Mouse (Mus musculus) v-Abl transformed pro-B cells (cell line): ENCODE results near the gene 9130409I23Rik.

Experiments used
- in situ Hi-C, 2 experiments: fragments of 400-800 bp; cut with MboI; formaldehyde crosslinking; loops; one replicate each; pipeline ENCODE4 v1.15.1; 2025; ENCODE audit not compliant: unreplicated experiment in 2 of 2

Gene 9130409I23Rik

DNA sequence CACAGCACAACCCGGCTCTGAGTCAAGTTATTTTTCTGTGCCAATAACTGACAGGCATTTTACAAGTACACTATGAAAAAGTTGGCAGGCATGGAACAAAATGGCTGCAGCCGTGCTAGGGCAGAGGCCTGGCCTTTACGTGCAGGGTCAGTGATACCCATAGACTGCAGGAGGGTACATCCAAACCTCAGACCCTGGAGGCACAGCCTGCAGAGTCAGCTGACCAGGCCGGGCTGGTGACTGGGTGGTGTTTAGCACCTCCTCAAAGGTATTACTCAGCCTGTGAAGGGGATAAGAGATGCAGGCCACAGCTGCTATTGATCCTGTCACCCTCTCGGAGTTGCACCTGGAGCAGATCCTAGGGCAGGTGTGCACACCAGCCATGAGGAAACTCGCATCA is at the start of gene 9130409I23Rik:
9130409I23Rik (plus strand) TSS at position 301 of the 400 bp plus-strand sequence.
- in situ Hi-C loops, result no loop called here

DNA sequence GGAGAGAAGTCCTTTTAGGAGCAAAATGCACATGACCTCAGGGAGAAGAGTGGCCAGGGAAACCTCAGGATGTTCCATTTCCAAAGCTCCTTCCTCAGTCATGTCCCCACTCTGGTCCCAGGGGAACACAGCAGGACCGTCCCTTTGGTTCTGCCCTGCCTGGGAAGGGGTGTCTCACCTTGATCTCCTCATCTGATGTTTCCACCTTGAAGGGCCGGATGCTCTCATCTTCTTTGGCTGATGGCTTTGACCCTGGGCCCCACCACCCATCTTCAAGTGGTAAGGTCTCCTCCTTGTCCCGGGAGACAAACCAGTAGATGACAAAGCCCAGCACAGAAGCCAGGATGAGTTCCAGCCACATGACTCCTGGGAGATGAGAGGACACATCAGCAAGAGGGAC is 49.4 kb upstream of the 9130409I23Rik start:
- in situ Hi-C loops, result loop anchor here in 1 of 2 experiments (5.0 kb wide), 1 partner anchor 546 kb away; no protein-coding TSS in a partner anchor

DNA sequence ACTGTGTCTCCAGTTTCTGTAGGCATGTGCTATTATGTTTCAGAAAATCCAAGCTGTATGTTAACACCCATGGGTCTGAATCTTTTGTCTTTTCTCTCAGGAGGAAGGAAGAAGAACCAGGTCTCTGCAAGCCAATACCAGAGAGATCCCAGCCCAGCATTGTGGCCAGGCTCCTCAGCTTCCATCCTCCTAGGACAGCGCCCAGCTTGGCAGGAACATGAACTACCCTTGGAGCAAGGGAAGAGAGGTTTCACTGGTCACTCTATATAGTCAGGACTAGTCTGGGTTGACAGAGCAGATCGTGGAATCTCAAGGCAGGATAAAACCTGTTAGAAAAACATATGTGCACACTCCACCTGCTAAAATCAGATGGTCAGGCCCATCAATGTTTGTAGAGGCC is 47.2 kb upstream of the 9130409I23Rik start:
- in situ Hi-C loops, result loop anchor here in 1 of 2 experiments (5.0 kb wide), 1 partner anchor 544 kb away; no protein-coding TSS in a partner anchor

DNA sequence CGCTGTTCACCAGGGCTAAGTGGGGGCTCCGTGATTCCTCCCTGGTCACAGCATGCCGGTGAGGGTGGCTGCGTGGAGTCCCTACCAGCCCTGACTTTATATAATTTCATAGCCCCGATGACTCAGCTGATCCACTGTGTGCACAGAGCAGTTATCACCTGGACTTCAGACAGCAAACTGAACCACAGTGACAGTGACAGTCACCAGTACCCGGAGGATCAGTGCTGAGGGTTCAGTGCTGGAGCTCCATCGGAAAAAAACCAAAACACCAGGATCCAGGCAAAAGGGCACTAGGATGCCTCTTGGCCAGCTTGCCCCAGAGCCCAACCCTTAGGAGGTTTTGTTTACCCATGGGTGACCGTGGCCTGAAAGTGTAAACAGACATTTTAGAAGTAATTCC is 45.7 kb upstream of the 9130409I23Rik start:
- in situ Hi-C loops, result no loop called here

DNA sequence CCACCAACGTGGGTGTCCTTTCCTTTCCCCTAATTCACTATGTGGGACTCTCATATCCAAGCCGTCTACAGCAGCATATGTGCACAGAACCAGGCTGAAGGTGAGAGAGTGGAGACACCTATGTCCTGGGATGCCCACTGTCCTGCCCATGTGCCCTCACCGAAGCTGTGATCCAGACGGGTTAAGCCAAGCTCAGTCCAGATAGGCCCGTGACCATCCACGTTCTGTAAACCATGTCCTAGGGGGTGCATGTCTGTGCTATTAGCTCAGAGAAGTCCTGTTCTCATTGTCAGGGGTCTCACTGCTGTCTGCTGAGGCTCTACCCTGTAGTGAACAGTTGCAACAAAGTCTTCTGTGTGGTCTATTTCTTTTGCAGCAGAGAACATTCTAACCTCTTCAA is 43.2 kb upstream of the 9130409I23Rik start:
- in situ Hi-C loops, result no loop called here

DNA sequence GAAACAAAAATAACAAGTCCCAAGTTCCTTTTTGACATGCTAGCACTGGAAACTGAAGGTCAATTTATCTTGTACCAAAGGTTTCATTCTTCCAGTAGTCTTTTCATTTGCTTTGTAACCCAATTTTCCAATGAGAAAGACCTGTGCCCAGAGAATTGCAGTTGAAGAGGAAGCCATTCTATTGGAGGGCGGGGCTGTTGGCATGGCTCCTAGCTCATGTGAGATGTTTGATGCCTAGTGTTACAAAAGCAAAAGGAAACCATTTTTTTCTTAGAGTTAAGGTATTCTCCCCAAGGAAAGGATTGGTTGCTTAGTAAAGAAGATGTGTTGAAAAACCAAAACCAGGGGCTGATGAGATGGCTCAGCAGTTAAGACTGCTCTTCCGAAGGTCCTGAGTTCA is 42.8 kb upstream of the 9130409I23Rik start:
- in situ Hi-C loops, result no loop called here

DNA sequence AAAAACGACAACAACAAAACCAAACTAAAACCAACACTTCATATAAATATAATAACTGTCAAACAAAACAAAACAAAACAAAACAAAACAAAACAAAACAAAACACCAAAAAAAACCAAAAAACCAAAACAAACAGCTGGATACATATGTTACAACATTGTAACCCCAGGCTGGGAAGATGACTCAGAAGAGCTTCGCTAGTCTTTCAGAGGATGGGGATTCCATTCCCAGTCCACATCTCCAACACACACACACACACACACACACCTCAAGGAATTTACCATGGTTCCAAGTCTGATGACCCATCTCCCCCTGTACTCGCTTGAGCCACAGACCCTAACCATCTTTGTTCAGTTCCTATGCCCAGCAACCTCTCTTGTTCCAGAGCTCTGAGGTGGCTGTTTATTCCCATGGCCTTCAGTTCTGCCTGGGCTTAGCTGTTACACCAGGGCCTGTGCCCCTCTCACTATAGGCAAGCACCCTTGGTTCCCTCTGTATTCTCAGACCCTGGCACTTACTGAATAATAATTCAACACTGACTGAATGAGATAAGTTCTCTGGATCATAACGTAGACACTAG is 41.9 kb upstream of the 9130409I23Rik start:
- in situ Hi-C loops, result no loop called here

DNA sequence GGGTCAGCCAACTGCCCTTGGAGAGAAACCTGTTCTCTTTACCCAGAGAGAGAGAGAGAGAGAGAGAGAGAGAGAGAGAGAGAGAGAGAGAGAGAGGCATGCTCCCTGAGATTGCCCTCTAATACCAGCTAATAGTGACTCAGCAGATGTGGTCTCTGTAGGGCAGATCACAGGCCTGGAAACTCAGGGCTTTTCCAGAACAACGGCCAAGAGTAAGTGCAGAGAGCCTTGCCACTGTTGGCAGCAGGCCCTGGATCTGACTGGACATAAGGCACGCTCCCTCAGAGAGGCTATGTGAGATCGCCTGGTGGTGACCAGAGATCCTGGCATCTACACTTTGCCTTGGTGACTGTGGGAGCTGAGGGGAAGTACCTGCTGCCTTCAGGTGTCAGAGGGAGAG is 41.3 kb upstream of the 9130409I23Rik start:
- in situ Hi-C loops, result no loop called here

DNA sequence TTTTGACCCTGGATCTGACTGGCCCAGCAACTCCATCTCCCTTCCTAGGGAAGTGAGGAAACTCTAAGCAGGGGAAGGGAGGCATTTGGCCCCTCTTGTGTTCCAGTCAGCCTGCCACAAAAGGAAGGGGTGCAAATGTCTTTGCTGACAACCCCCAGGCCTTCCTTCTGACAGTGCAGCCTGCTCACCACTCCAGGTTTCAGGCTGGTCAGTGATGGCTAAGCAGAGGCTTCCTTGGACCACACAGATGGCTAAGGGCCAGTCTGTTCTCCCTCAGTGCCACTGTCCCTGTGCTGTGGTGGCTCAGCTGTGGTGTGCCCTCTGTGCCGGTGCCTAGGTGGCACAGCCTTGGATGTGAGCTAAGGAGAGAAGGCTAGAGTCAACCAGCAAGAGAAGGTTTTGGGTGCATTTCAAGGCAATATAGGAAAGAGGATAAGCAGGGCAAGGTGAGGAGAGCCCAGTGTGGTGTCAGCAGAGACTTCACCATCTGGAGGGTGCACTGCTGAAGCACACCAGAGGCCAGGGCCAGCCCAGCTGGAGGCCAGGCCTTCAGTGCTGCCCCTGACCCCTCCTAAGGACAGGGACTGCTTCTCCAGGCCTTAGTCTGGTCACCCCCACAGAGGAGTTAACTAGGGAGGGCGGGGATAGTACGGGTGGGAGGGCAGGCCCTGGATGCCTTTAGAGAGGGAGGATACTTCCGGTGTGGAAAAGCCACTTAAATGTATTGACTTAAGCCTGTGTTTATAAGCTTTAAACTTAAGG is 40.7 kb upstream of the 9130409I23Rik start:
- in situ Hi-C loops, result no loop called here

DNA sequence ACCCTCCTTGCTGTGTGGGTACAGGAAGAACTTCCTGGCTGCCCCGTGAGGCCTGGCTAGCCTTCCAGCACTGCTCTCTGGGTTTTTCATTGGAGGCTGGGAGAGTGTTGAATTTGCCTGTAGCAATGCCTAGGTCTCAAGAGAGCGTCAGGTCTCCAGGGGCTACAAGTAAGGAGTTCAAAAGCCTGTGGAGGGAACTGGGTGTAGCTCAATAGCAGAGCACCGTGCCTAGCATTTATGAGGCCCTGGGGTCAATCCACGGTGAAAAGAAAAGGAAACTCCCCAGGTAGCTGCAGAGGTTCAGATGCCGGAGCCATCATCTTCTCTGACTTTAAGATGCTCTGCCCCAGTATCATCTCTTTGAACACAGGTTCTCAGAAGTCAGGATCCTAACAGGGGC is 39.4 kb upstream of the 9130409I23Rik start:
- in situ Hi-C loops, result no loop called here

DNA sequence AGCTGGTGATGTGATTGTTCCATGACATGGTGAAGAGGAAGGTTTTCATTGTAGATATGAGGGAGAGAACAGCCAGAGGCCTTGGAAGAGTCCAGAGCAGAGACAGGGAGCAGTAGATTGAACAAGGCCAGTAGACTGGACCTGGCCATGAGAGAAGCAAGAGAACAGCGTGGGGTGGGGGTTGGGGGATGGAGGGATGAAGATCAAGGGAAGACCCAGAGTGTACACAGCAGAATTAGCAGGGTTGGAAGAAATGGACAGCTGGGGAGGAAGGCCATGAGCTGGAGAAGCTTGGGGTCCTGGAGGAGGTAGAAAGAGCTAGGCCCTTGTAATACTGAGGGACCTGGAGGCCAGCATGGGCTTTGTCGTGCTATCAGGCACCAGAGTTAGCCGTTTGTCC is 38.6 kb upstream of the 9130409I23Rik start:
- in situ Hi-C loops, result no loop called here

DNA sequence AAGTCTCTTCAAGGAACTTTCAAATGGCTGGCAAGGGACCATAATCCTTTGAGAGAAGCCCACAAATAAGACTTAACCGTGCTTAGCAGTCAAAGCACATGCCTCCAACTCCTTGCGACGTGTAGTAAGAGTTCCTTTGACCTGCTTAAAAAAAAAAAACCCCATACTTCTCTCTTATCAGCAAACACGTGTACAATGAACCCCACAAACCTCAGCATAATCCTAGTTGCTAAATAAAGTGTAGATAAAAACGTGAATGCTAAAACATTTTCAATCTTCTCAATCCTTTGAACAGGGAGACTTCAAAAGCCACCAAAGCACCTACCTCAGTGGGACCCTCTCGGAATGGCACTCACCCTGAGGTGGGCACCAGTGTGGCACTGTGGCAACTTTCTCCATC is 37.6 kb upstream of the 9130409I23Rik start:
- in situ Hi-C loops, result no loop called here

DNA sequence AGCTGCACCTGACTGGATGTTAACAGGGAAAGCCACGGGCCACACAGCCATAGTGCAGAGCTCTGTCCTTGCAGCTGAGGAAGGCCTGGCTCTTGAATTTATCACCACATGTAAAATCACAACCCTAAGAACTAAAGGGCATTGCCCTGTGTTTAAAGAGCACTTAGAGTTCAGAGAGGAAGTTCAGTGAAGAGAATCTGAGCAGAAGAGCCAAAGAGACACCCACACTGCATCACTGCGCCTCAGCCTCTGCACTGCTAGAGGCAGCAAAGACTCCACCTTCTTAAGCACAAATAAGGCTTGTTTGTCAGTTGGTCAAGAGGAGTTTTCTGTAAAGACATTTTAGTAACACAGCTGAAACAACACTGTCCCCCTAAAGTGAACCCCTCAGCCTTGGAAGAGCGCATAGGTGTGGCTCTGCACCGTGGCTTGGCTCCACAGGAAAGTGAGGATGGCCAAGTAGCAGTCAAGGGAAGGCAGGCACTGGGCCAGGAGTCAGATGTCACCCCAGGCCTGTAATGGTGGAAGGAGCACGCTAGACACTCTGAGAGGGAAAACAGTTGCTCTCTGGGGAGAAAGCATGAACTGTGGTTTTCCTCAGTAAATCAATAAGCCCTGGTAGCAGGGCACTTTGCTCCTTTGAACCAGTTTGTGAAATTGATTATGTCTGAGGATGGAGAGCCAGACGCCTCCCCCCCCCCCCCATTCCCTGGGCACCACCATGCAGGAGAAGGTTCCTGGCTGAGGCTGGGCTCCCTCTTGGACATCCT is 36.1 kb upstream of the 9130409I23Rik start:
- in situ Hi-C loops, result no loop called here

DNA sequence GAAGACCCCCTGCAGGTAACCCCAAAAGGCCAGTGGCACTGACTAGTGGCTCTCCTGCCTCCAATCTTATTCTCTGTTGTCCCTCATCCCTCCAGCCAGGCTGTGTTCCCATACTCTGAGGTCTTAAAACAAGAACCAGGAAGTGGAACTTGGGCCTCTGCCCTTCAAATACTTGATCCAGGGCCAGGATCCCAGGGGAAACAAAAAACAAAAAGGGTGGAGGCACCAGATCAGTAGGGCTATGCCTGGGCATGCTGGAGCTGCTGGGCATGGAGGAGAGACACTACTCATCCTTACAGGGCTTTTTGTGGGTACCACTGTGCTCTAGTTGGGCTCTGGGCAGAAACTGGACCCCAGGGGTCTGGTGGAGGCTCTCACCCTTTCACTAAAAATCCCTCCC is 35.5 kb upstream of the 9130409I23Rik start:
- in situ Hi-C loops, result no loop called here

DNA sequence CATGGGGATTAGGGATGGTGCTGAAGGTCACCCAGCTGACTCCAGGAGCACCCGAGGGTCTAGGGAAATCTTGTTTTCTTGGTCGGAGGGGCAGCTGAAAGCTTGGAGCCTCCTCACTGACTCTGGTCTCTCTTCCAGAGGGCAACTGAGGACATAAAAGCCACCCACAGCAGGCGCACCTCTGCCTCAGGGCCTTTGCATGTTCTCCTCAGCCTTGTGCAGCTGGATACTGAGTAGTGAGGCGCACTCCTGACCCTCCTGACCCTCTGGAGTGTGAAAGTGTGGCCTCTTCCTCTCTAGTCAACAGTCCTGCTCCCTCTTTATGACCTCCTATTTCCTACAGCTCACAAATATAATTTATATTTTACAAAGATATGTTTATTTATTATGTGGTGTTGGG is 35.0 kb upstream of the 9130409I23Rik start:
- in situ Hi-C loops, result no loop called here

DNA sequence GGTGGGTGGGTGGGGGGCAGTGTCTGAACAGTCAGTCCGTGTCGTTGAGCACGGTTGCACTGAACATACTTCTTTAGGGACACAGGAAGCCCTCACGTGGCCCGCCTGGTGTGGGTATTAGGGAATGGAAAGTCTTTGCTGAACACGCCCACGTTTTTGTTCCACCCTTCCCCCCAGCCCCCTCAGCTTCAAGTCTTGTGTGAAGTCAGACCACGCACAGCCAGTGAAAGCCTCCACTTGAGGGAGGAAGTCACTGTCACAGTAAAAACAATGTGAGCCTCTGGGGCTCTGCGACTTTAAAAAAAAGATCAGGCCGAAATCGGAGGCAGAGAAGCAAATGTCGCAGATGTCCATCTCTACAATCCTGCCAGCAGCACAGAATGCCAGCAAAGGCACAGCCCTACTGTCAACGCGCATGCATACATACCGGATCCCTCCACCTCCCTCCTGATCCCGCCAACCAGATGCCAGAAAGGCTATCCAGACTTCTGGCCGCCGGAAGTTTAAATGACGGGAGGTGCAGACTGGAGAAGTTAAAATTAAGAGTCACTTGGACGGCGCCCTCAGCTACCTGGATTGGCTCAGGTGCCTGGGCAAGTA is 34.4 kb upstream of the 9130409I23Rik start:
- in situ Hi-C loops, result no loop called here

DNA sequence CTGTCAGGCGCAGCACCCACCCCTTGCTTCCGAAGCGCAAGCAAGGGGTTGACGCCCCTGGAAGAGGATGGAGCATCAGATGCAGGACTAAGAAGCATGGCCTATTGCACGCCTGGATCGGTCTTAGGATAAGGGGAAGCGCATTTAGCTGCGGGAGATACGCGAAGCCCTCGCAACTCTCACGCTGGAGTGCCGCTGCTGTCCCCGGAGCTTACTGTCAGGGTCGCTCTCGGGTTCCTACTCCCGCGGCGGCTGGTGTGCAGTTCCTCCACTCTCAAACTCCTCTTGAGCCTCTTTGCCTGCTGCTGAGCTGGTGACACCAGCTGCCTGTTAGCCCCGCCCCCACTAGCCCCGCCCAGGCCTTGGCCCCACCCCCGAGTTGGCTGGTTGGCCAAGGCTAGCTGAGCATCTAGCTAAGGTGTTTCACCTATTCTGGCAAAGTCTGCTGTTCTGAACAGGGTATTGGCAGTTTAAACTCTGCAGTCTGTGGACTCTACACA is 33.8 kb upstream of the 9130409I23Rik start:
- in situ Hi-C loops, result no loop called here

DNA sequence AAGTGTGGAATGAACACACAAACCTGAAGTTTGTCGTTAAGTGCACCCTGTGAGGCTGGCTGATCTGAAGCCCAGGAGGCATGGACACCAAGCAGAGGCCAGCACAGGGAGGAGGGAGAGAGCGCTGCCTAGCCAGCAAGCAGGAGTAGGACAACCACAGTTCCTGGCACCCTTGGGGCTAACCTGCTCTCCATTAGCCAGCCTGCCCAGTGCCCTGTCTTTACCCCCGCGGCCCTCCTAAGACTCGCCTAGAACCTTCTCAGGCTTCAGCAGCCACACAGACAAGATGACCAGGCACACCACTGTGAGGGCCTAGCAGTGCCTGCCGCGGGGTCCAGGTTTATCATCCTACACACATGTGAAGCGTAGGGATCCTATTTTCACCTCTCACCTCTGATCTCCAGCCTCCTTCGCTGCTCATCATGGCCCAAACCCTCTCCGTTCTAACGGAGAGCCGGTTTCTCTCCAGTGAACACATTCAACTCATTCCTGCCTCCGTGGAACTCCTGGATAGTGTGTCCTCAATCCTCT is 33.1 kb upstream of the 9130409I23Rik start:
- in situ Hi-C loops, result no loop called here

DNA sequence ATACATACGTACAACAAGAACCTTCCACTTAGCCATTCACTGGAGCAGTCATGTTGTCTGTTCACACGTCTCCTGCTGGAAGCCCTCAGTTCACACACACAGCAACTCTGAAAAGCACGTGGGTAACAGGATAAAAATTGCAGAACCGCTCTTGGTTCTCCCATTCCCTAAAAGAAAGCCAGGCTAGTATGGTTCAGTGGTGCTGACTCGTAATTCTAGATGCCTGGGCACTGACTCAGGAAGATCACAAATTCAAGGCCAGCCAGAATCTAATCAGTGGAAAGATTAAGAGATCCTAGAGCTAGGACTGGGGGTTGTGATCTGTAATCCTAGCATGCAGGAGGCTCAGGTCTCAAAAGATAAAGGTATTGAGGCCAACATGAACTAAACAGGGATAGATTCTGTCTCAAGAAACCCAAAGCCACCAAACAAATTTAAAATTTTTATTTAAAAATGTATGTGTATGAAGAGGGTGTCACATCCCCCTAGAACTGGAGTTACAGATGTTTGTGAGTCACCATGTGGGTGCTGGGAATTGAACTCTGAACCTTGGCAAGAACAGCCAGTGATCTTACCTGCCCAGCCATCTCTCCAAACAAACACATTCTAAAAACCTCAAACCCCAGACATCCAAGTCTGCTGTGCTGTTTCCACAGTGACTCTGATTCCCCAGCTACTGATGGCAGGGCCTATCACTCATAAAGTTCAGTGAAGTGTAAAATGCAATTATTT is 30.1 kb upstream of the 9130409I23Rik start, which contains the start of gene Ephx1:
Ephx1 (minus strand) TSS at position 149 of the 732 bp plus-strand sequence.
- in situ Hi-C loops, result no loop called here

DNA sequence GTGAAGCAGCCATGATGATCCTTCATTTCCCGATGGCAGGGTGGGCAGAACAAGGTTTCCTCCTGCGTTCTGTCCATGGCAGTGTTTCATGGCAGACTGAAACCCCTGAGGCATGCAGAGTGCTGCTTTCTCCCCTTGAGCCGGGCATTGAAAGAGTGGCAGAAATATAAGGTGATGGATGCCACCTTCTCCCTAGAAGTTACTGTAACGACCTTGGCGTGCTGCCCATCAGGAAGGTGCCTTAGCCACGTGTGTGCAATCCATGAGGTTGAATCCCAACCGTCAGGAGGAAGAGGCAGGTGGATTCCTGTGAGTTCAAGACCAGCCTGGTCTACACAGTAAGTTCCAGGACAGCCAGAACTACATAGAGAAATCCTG is 29.6 kb upstream of the 9130409I23Rik start:
- in situ Hi-C loops, result no loop called here
